Mouse (Mus musculus): ENCODE measurements around the gene Fam129c.

Fam129c gene

GRCm38 (mm10) chr8:71604021-71604420 is 6.6 kb downstream of the Fam129c start:
- no peak for DNase-seq (ENCODE audit: low spot score in 2 of 2)

- peak; percentile 76 to 92 for DNase-seq (ENCODE audit: low spot score in 2 of 2)
Observed at GRCm38 (mm10) chr8:71610822-71611651, 13.6 kb downstream of the Fam129c start, which contains the start of gene Colgalt1. TSS of gene Colgalt1 (plus strand) at chr8:71610998.

GRCm38 (mm10) chr8:71612141-71612540 is 14.7 kb downstream of the Fam129c start:
- no peak for DNase-seq (ENCODE audit: low spot score in 2 of 2)

GRCm38 (mm10) chr8:71613418-71613817 is 16.0 kb downstream of the Fam129c start:
- DNase-seq (ENCODE audit: low spot score in 2 of 2) = no peak

- no peak for DNase-seq (ENCODE audit: low spot score in 2 of 2)
Observed at GRCm38 (mm10) chr8:71619786-71620185, 22.3 kb downstream of the Fam129c start.

GRCm38 (mm10) chr8:71625088-71625487 is 27.6 kb downstream of the Fam129c start:
- DNase-seq (ENCODE audit: low spot score in 2 of 2) = no peak

GRCm38 (mm10) chr8:71626753-71627152 is 29.3 kb downstream of the Fam129c start:
- no peak for DNase-seq (ENCODE audit: low spot score in 2 of 2)

- no peak for DNase-seq (ENCODE audit: low spot score in 2 of 2)
Observed at GRCm38 (mm10) chr8:71627265-71628099, 30.0 kb downstream of the Fam129c start.

GRCm38 (mm10) chr8:71628396-71629095 is 31.1 kb downstream of the Fam129c start:
- DNase-seq (ENCODE audit: low spot score in 2 of 2) = no peak

- peak; percentile 87 to 94 for DNase-seq (ENCODE audit: low spot score in 2 of 2)
Observed at GRCm38 (mm10) chr8:71629096-71629697, 31.7 kb downstream of the Fam129c start.

- DNase-seq (ENCODE audit: low spot score in 2 of 2) = peak in 1 of 2 experiments; percentile 40
Observed at GRCm38 (mm10) chr8:71629781-71630212, 32.3 kb downstream of the Fam129c start.

- DNase-seq (ENCODE audit: low spot score in 2 of 2) = no peak
Observed at GRCm38 (mm10) chr8:71630761-71631160, 33.3 kb downstream of the Fam129c start.

GRCm38 (mm10) chr8:71631897-71632296 is 34.4 kb downstream of the Fam129c start:
- DNase-seq (ENCODE audit: low spot score in 2 of 2) = no peak

GRCm38 (mm10) chr8:71633164-71633563 is 35.7 kb downstream of the Fam129c start:
- peak in 1 of 2 experiments; percentile 42 for DNase-seq (ENCODE audit: low spot score in 2 of 2)

- peak in 1 of 2 experiments; percentile 45 for DNase-seq (ENCODE audit: low spot score in 2 of 2)
Observed at GRCm38 (mm10) chr8:71633981-71634667, 36.7 kb downstream of the Fam129c start.

- no peak for DNase-seq (ENCODE audit: low spot score in 2 of 2)
Observed at GRCm38 (mm10) chr8:71637149-71638095, 40.0 kb downstream of the Fam129c start.

- DNase-seq (ENCODE audit: low spot score in 2 of 2) = no peak
Observed at GRCm38 (mm10) chr8:71638321-71638720, 40.9 kb downstream of the Fam129c start.

GRCm38 (mm10) chr8:71639318-71639717 is 41.9 kb downstream of the Fam129c start:
- no peak for DNase-seq (ENCODE audit: low spot score in 2 of 2)

GRCm38 (mm10) chr8:71645510-71645909 is 48.1 kb downstream of the Fam129c start:
- DNase-seq (ENCODE audit: low spot score in 2 of 2) = no peak

- DNase-seq (ENCODE audit: low spot score in 2 of 2) = no peak
Observed at GRCm38 (mm10) chr8:71654600-71654999, 57.2 kb downstream of the Fam129c start.

Data from cerebellum, postnatal 4 days (tissue).